Mouse (Mus musculus) retina, postnatal 7 days (tissue): Measurements from ENCODE around the gene Osbpl2.

ENCODE experiments used
- DNase-seq: peaks from one replicate; pipeline ENCODE4 v3.0.0-alpha.2; 2012; ENCODE audit warnings: low read depth, low spot score

Osbpl2 gene

DNA sequence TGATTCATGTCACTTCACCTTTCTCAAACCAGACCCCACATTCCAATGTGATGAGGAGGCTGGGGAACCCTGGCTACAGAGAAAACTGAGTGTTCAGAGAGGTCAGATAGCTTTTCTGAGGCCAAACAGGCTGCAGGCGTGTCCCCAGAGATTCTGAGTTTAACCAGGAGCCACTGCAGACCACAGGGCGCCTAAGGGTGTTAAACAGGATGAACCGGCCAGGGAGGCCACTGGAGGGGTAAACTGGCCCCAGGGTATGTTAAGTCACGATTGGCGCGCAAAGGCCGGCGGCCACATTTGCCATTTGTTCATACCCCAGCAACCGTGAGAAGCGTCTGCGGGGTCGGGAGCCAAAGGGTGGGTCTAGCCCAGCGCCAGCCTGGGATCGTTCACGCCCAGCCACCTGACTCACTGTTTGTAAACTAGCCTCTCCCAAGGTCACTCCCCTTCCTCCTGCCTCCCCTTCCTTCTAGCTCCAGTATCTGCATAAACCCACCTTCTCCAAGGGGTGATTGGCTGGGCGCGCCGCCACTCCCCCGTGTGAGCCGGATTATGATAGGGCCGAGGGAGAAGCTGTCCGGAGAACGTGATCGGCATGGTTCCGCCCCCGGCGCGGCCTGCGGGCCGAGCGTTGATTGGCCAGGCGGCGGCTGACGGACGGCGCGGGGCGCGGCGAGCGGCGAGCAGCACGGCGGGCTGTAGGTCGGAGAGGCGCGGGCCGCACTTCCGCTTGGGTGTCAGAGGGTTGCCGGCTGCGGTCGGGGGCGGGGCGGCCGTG lies at the start of gene Osbpl2:
Gene Osbpl2 (plus strand): TSS at position 646 of the 778 bp plus-strand sequence.
- DNase-seq, result peak; percentile 97

DNA sequence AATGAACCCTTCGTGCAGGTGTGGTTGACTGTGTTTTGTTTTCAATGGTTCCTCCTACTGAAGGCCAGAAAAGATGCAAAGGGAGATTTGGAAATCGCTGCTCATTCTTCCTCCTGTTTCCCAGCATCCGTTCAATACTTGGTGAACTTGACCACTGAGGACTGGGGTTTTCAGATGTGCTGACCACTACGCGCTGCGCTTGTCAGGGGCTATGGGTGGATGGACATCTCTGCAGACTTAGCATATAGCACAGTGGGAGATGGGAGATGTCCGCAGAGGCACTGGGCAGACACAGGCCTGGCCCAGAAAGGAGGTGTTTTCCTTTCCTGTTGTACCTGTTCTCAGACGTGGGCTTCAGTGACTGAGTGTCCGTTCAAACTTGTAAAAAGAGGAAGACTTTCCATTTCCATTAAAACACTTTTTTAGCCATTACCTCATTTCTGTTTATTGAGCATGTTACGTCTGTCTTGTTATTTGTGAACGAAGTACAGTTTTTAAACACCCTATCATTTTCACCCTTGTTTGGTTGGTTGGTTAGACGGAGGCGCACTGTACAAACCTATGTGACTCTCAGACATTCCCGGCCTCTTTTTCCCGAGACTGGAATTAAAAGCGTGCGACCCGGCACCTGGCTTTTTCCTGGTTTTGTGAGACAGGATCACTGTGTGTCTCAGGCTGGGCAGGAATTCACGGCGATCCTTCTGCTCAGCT lies 49.2 kb upstream of the Osbpl2 start:
- no peak for DNase-seq

DNA sequence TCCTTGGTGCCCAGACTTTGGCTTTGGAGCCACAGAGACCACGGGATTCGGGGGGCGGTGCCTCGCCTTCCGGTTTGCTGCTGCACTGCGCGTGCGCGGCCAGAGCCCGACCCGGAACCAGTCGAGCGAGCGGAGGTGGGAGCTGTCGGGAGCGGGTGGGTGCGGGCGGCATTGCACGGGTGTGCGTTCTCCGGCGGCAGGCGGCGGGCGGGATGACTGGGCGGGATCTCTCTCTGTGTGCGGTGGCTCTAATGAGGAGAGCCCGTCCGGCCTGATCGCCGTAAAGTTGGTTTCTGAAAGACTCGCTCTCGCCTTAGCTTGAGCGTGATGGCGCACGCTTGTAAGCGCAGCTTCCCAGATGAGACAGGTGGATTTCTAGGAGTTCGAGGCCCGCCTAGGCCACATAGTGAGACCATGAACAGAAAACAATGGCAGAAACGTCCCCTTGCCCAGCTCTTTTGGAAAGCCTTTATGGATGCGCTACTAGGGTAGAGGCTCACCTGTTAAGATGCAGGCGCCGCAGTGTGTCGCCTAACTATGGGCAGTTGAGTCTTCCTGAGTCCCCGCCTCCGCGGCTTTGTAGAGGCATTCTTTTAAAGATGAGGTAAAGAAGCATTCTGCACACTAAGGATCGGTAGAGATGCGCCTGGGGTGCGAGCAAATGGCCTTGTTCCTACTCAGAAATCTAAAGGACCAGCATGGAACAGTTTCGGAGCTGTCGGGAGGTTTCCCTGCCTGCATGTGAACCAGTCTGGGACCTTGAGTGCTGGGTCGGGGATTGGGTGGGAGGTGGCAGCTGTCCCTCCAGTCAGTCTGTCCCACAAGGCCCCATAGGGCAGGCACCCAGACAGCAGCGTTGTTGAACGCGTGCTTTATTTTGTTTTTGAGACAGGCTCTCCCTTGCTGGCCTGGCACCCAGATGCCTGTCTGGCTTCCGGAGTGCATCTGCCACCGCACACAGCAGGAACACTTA lies 48.3 kb upstream of the Osbpl2 start, which contains the start of gene Mtg2:
Gene Mtg2 (plus strand): TSS at position 108 of the 973 bp plus-strand sequence.
- DNase-seq, result peak; percentile 89

DNA sequence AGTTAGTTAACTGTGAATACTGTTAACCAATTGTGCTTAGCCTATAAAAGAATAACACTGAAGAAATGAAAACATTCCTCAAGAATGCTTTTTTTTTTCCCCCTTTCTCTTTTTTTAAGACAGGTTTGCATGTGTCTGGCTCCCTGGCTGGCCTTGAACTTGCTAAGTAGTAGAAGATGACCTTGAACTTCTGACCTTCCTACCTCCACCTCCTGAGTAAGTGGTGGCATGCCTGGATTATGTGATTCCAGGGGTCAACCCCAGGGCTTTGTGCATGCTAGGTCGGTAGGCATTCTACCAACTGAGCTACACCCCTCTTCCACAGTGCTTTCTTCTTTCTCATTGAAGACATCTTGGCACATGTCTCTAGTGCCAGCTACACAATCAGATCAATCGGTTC lies 47.4 kb upstream of the Osbpl2 start:
- no peak for DNase-seq

DNA sequence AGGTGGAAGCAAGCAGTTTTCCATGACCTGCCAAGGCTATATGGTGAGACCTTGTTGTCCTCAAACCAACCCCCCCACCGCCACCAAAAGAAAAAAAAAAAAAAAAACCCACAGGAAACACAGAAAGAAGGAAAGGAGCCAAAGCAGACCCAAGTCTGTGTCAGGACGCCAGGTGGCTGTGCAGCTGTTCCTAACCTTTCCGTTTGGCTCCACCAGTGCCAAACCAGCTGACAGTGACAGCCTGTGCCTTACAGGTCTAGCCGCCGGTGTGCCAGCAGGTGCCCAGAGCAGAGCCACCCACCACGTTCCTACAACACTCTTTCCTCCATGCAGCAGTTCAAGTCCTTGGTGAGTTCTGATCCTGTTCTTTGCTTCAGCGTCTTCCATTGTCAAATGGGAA lies 46.2 kb upstream of the Osbpl2 start:
- no peak for DNase-seq

DNA sequence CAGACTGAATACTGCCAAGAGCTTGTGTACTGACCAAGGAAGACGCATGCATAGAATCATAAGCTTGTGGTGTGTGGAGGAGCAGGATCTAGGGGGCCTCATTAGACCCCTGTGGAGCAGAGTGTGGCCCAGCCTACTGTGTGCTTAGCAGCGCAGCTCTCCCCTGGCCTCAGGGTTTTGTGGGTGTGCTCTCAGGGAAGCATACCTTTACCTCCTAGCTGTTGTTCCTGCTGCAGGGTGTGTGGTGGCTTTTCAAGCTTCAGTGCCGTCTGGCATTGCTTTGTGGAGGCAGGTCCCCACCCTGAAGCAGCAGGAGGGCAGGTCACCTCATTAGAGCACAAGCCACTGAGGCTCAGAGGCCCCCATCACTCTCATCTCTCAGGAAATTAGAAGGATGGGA lies 41.5 kb upstream of the Osbpl2 start:
- DNase-seq, result no peak

DNA sequence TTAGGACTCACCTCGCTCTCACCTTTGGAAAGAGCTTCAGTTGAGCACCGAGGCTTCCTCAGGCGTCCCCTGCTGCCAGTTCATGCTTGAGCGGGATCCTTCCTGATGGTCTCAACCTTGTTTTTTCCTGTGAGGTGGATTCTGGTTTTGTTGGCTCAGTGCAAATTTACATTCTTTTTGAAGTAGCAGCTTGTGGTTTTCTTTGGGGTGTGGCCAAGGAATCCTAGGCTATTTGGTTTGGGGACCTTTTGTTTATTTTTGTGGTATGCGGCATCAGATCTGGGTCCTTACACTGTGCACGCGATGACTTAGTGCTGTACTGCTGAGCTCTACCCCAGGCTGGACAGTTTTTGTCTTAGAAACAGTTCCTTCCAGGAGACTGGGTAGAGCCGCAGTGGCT lies 38.4 kb upstream of the Osbpl2 start:
- no peak for DNase-seq

DNA sequence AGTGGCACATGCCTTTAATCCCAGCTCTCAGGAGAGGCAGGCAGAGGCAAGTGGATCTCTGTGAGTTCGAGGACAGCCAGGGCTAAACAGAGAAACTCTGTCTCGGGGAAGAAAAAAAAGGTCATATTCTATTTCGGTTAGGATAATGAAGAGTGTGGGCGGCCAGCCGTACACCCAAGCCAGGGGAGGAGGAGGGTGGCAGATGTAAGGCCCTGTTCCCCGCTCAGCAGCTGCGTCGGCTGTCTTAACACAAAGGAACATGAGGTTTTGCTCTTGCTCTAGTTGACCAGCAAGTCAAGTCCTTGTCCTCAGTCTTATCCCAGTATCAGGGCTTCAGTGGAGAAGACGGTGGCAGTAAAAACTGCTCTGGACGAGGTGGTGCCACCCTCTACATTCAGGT lies 36.0 kb upstream of the Osbpl2 start:
- DNase-seq, result no peak

DNA sequence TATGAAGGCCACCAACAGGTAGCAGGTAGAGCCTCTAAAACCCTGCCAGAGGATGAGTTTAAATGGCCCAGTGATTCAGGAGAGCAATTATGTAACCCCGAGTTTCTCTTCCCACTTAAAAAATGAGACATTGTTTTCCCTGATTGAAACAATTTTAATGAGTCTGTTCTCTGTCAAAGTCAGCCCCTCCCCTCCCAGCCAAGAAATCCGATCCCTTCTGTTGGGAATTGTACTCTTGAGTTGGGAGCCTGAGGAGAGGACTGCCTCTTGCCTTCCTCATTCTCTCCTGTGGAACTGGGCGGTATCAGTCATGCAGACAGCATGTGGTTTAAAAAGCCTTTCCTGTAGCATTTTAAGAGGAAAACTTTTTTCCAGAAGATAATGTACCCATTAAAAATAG lies 34.5 kb upstream of the Osbpl2 start:
- DNase-seq, result no peak

DNA sequence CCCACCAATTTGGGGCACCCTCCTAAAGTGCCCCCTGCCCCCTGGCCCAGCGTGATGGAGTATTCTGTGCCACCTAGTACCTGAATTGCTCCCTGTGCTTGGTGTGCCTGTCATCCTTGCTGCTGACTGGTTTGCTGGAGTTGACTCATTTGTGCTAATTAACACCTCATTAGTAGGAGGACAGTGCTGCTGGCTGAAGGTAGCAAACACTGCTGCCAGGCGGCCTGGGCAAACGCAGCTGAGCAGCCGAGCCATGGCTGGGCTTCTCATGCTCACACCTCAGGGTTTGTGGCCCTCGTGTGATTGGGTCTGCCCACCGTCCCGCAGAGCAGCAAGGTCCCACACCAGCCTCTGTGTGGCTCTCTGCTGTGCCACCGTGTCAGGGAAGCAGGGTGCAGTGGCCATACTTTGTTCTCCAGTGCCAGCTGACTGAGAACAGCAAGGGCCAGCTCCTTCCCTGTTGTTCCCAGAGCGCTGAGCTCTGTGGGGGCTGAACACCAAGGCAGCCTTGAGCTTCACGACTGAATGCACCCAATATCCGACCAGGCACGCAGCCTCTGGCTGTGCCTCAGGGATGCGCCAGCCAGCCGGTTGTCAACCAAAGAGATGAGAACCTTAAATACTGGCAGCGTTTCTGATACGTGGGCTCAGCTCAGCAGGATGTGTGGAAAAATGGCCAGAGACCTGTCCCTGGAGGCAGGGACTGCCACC lies 33.0 kb upstream of the Osbpl2 start:
- no peak for DNase-seq

DNA sequence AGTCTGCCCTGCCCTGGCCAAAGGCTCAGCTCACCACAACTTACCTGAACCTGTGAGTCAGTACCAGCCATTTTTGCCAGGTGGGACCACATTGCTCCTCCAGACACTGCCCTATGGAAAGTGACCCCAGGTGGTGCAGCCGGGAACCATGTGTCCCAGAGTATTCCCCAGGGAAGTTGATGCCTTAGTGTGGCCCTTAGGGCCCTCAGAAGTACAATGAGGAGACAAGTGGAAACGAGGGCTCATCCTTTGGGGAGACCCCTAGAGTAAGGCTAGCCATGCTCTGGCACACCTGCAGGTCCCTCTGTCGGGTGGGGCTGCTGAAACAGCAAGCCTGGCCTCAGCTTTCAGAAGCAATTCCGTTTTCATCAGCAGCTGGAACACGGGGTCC lies 32.5 kb upstream of the Osbpl2 start:
- DNase-seq, result no peak

DNA sequence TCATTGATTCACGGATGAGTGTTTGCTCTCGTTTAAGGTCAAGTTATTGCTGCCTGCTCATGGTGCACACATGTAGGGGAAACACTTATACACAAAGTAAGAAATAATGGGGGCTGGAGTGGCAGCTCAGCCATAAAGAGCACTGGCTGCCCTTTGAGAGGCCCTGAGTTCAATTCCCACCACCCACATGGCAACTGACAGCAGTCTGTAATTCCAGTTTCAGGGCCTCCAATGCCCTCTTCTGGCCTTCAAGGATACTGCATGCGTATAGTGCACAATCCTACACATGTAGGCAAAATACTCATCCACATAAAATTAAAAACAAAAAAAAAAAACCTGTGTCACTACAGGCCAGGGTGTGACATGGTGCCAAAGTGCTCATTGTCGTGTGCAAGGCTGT lies 31.6 kb upstream of the Osbpl2 start:
- no peak for DNase-seq

DNA sequence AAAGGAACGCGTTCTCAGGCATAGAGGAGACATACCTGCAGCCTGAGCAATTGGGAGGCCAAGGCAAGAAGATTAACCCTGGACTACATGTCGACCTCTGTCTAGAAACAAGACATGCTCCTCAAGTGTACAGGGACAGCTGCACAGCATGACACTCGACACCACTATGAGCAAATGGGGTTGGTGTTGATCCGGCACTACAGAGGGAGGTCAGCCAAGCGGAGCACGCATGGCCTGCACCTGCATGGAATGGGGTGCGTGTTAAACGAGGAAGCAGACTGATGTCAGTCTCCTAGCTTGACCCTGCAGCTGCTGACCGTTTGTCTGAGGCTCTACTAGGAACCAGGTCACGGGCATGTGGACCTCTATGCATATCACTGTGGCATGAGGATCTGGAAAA lies 28.8 kb upstream of the Osbpl2 start:
- no peak for DNase-seq

DNA sequence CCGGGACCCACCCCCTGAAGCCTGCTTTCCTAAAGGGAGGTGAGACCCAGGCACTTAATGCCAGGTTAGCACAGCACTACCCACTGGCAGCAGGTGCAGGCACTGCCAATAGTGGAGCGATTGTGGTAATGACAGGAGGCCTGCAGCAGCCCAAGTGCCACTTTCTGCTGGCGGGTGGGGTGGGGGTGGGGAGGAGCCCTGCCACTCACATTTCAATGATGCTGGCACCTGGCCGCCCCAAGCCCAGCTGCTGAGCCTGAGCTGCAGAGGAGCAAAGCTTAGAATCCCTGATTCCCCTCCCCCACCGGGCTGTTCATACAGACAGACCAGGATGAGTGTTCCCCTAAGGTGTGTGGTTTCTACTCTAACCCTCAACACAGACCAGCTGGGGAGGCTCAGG lies 23.4 kb upstream of the Osbpl2 start:
- DNase-seq, result no peak

DNA sequence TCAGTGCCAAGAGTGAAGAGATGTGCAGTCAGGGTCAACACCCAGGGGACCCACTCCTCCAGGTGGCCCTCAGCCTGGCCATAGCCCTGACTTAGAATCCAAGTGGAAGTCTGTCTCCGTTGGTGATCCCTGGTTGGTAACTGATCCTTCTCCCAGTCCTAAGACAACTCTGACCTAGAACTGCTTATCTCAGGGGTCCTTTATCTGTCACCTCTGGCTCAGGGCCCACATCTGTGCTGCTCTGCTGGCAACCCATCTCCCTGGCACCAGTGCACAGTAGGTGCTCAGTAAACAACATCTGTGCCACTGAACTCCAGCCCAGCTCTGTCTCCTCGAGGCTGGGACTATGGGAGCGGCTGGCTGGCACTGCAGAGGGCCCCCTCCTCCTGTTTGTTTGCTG lies 21.5 kb upstream of the Osbpl2 start:
- DNase-seq, result no peak

DNA sequence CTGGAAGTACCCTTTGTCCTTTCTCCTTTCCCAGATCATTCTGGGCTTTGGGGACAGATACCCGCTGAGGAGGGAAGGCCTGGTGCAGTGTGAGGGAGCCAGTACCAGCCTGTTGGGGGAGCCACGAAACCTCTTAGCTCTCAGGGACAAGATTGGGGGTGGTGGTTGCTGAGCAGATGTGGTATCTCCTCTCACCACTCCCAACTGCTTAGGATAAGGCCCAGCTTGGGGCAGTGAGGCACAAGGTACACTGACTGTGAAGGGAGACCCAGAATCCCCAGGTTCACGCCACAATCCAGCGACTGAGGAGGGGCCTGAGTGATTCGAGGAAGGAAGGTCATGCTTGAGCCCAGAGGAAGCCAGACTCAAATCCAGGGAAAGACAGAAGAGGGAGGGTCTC lies 20.9 kb upstream of the Osbpl2 start:
- DNase-seq, result no peak

DNA sequence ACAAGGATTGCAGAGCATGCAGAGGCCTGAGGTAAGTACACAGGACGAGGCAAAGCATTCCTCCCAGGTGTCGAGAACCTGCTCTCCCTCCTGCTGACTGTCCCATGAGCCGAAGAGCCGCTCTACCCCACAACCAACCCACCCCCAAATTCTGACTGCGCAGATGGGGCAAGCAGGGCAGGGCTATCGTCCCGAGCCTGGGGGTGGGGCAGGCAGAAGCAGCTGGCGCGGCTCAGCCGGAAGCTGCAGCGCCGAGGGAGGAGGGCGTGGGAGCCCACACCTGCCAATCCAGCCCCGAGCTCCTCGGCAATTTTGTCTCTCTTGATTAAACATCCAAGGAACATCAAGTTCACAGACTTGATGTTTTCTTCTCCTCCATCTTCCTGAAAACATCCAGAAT lies 19.6 kb upstream of the Osbpl2 start:
- DNase-seq, result no peak

DNA sequence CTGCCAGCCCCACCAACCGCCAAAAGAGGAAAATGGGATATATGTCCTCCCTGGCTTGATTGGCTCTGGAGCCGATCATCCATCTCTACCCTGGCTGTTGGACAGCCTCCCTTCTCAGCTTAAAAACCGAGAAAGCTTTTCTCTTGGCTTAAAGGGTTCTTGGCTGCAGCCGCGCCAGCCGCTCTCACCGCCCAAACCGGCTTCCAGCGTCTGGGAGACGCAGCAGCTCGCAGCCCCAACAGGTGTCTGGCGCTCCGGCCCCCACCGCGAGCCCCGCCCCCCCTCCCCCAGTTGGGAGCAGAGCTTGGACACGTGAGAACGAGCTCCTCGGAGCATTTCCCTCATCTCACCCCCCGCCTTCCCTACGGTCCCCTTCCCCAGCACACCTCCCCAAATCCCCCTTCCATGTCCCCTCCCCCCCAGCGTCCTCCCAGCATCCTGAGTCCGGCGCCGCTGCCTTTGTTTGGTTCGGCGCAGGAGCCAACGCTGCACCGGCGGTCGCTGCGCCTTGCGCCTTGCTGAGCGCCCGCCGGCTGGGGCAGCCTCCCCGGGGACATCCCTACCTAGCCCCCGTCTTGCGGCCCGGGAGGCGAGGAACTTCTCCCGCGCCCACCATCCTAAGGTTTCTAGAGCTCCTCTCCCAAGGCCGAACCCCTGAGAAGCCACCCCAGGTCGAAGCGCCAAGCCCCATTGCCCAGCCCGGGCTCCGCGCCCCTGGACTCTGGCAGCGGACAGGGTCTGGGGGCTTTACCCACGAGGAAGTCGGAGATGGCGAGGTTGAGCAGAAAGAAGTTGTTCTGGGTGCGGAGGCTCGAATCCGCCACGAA lies 15.7 kb upstream of the Osbpl2 start:
- DNase-seq, result no peak

DNA sequence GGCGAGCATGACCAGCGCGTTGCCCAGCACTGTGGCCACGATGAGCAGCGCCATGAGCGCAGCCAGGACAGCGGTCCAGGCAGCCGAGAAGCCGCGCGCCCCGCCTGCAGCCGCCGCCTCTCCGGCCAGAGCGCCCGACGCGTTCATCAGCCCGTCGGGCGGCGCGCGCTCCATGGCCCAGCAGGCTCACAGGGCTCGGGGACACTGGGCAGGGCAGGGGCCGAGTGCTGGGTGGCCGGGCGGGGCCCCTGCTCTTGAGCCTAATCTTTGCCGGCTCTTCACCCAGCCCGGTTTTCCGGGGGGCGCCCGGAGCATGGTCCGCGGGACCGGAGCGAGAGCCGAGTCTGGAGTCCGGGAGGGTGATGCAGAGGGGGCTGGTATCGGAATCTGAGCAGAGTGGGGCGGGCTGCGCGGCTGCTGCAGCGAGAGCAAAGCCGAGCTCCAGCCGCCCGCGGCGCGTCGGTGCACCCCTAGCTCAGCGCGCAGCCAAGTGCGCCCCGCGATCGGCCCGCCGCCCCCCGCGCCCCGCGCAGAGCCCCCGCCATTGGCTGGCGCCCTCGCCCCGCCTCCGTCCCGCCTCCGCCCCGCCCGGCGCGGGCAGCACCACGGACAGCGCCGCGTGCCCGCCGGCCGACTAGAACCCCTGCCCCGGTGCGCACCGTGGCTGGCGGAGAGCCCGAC lies 15.0 kb upstream of the Osbpl2 start, which contains the start of gene Hrh3:
Gene Hrh3 (minus strand): TSS at position 511 of the 681 bp plus-strand sequence.
- DNase-seq, result no peak
